ENCODE assay signal across 8 mouse cellular contexts in genomic region chr12:80103521-80103973, GRCm38 (mm10). TPM values are rescaled to one million over a fixed set of nuclear protein-coding genes. Genes with fewer than 3 reads are reported as not detected.
A peak's percentile ranks its signal among the peaks of the same experiment; 100 is the strongest.
DNase-seq lines count a peak whose midpoint lies in the region; ATAC-seq and TF ChIP-seq lines count a peak whose summit lies in the region.

No protein-coding gene starts in this region.

- no peak overlapping the region for H3K9ac ChIP-seq in midbrain, embryonic 13.5 days (replicated peaks)
- no peak overlapping the region for H3K9ac ChIP-seq in kidney, postnatal 0 days (ENCODE audit: low read depth, low read length)
- 0 out of 2 replicates have a peak overlapping the region, but pooled peaks have one; percentile 36 for H3K9ac ChIP-seq in liver, postnatal 0 days (replicated peaks)

- no peaks in the 10 kb centered on the region for H3K27me3 ChIP-seq in midbrain, embryonic 10.5 days (ENCODE audit: low read depth, poor library complexity, severe bottlenecking)
- no peaks in the 10 kb centered on the region for H3K27me3 ChIP-seq in midbrain, embryonic 13.5 days
- H3K27me3 ChIP-seq in kidney, postnatal 0 days (ENCODE audit: insufficient read depth, low read length): no peaks in the 10 kb centered on the region
- H3K27me3 ChIP-seq in liver, postnatal 0 days (ENCODE audit: insufficient read depth, low read length): no peaks in the 10 kb centered on the region

- no peak overlapping the region for H3K4me2 ChIP-seq in midbrain, embryonic 13.5 days (replicated peaks)
- no peak overlapping the region for H3K4me2 ChIP-seq in kidney, postnatal 0 days (ENCODE audit: low read length)
- peak overlapping the region; percentile 50 for H3K4me2 ChIP-seq in liver, postnatal 0 days (ENCODE audit: low read depth, low read length)

- peak; percentile 79 for TF ChIP-seq EP300 in liver, postnatal 0 days (IDR thresholded peaks at IDR 0.05; ENCODE audit: low read depth)

- no peak for ATAC-seq in midbrain, embryonic 13.5 days
- peak; percentile 85 for ATAC-seq in kidney, postnatal 0 days (replicated peaks; ENCODE audit: low FRiP score, low read depth)
- peak; percentile 92 for ATAC-seq in liver, postnatal 0 days
- ATAC-seq in megakaryocyte progenitor cell, adult 5-6 weeks (replicated peaks; ENCODE audit: poor library complexity): no peak

- TF ChIP-seq CTCF in kidney, postnatal 0 days (IDR thresholded peaks at IDR 0.05; ENCODE audit: low read depth): no peak
- TF ChIP-seq CTCF in liver, postnatal 0 days (IDR thresholded peaks at IDR 0.05; ENCODE audit: low read depth): no peak

- peaks cover 27% of the 10 kb centered on the region for H3K36me3 ChIP-seq in midbrain, embryonic 10.5 days
- no peaks in the 10 kb centered on the region for H3K36me3 ChIP-seq in midbrain, embryonic 13.5 days
- 0 out of 2 replicates have a peak, but pooled peaks cover 5% of the 10 kb centered on the region for H3K36me3 ChIP-seq in kidney, postnatal 0 days (ENCODE audit: insufficient read depth, low read length)
- H3K36me3 ChIP-seq in liver, postnatal 0 days (replicated peaks; ENCODE audit: insufficient read depth, low read length): peaks cover 3% of the 10 kb centered on the region; the same call in 1 of the 2 replicates

- DNase-seq in midbrain, embryonic 10.5 days (ENCODE audit: low spot score): no peak
- peak; percentile 72 for DNase-seq in kidney, postnatal 0 days (ENCODE audit: low spot score)
- peak; percentile 77 for DNase-seq in liver, postnatal 0 days
- peak; percentile 57 for DNase-seq in urinary bladder, postnatal 25 days (ENCODE audit: low spot score)
- no peak for DNase-seq in cerebellum, adult 11-12 months
- no peak for DNase-seq in cerebellum, adult 9-11 months

- H3K4me1 ChIP-seq in midbrain, embryonic 10.5 days: peaks cover 7% of the 10 kb centered on the region; the same call in 1 of the 2 replicates
- no peaks in the 10 kb centered on the region for H3K4me1 ChIP-seq in midbrain, embryonic 13.5 days (replicated peaks)
- no peaks in the 10 kb centered on the region for H3K4me1 ChIP-seq in kidney, postnatal 0 days (replicated peaks; ENCODE audit: insufficient read depth, low read length)
- peaks cover 5% of the 10 kb centered on the region for H3K4me1 ChIP-seq in liver, postnatal 0 days (ENCODE audit: insufficient read depth)

- no peak overlapping the region for H3K4me3 ChIP-seq in midbrain, embryonic 10.5 days
- H3K4me3 ChIP-seq in midbrain, embryonic 13.5 days (replicated peaks): no peak overlapping the region
- no peak overlapping the region for H3K4me3 ChIP-seq in kidney, postnatal 0 days (replicated peaks; ENCODE audit: low read depth, low read length)
- no peak overlapping the region for H3K4me3 ChIP-seq in liver, postnatal 0 days (ENCODE audit: low read depth, low read length)

- peaks cover 5% of the 10 kb centered on the region; the same call in 1 of the 2 replicates for H3K9me3 ChIP-seq in midbrain, embryonic 10.5 days (replicated peaks)
- no peaks in the 10 kb centered on the region for H3K9me3 ChIP-seq in midbrain, embryonic 13.5 days
- no peaks in the 10 kb centered on the region for H3K9me3 ChIP-seq in kidney, postnatal 0 days (replicated peaks; ENCODE audit: low read length)
- H3K9me3 ChIP-seq in liver, postnatal 0 days (ENCODE audit: low read length): no peaks in the 10 kb centered on the region

- WGBS in midbrain, embryonic 10.5 days: 76% methylated on average over 5 of the region's 5 CpGs
- WGBS in midbrain, embryonic 13.5 days: 81% methylated on average over 5 of the region's 5 CpGs
- 28% methylated on average over 5 of the region's 5 CpGs for WGBS in kidney, postnatal 0 days
- WGBS in liver, postnatal 0 days (ENCODE audit: insufficient replicate concordance): 50% methylated on average over 5 of the region's 5 CpGs

- H3K27ac ChIP-seq in midbrain, embryonic 10.5 days (replicated peaks): peak overlapping the region; percentile 46
- H3K27ac ChIP-seq in midbrain, embryonic 13.5 days: no peak overlapping the region
- peak overlapping the region; percentile 82 for H3K27ac ChIP-seq in kidney, postnatal 0 days
- H3K27ac ChIP-seq in liver, postnatal 0 days (ENCODE audit: low read depth): peak overlapping the region; percentile 93

RNA-seq across cellular contexts. Expression of gene Zfp36l1, which starts 9.3 kb away (rescaled TPM):
- polyA plus RNA-seq in midbrain, embryonic 10.5 days (2016; fragmentation: Nextera tagmentation; extraction: Ambion mirVana): 127 and 141 TPM in 2 replicates
- polyA plus RNA-seq in midbrain, embryonic 13.5 days (2015; fragmentation: Nextera tagmentation; extraction: Ambion mirVana): 51.7 and 60.1 TPM in 2 replicates
- polyA plus RNA-seq in kidney, postnatal 0 days (2015; fragmentation: Nextera tagmentation; extraction: Ambion mirVana): 141 and 160 TPM in 2 replicates
- 42.0 and 45.7 TPM in 2 replicates for polyA plus RNA-seq in liver, postnatal 0 days (2015; fragmentation: Nextera tagmentation; extraction: Ambion mirVana)
- total RNA-seq in megakaryocyte progenitor cell, adult 5-6 weeks (2015): 8.8 and 14.1 TPM in 2 replicates
- 1.8 and 2.6 TPM in 2 replicates for total RNA-seq in megakaryocyte progenitor cell, adult 5-6 weeks (2017)

Comparison
In these comparisons a context has a peak if more than half of its experiments do, and no peak if none do; other contexts are left out.
1. DNase-seq: peak in kidney, postnatal 0 days (single experiment), liver, postnatal 0 days (single experiment) and urinary bladder, postnatal 25 days (single experiment); none in midbrain, embryonic 10.5 days (single experiment), cerebellum, adult 11-12 months (single experiment) and cerebellum, adult 9-11 months (single experiment).
2. ATAC-seq: peak in kidney, postnatal 0 days (single experiment) and liver, postnatal 0 days (single experiment); none in midbrain, embryonic 13.5 days (single experiment) and megakaryocyte progenitor cell, adult 5-6 weeks (single experiment).